Mouse (Mus musculus) naive thymus-derived CD4-positive, alpha-beta T cell, adult 2 months (primary cell): ENCODE measurements around the gene Agpat1.

Experiments
- DNase-seq: peaks from one replicate; pipeline ENCODE4 v3.0.0-alpha.2; 2011; ENCODE audit warnings: low read depth

Gene Agpat1

DNA sequence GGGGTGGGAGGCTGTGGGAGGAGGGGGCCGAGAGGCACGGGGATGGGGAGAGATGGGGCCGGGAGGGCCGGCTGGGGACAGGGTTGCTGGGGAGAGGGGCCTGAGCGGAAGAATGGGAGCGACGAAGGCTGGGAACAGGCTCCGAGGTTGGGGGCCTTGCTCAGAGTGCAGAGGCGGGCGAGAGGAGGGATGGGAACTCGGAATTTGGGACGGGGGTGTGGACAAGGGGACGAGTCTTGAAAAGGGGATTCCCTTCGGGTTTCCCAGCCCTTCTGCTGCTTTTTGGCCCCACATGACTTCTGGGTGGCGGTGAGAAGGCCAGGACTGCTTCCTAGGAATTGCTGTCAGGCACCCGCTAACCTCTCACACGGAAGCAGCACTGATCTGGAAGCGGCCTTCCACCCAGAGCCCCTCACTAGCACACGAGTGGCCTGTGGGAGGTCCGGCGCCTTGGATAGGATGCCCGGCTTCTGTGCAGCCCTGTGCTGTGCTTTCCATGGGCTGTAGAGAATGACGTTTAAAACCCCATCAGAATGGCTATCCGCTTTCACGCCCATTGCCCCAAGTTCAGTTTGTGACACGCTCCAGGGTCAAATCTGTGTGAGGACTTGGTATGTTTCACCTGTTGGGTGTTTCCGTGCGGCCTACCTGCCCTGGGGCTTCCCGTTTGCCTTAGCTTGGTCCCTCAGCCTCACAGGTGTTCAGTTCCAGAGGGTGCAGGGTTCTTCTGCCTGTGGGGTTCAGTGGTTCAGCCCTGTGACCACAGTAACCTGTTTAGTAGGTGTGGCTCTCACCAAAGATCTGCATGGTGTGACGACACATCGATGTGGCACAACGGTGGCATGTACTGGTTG is 2.4 kb downstream of the Agpat1 start:
- peak; percentile 49 for DNase-seq

DNA sequence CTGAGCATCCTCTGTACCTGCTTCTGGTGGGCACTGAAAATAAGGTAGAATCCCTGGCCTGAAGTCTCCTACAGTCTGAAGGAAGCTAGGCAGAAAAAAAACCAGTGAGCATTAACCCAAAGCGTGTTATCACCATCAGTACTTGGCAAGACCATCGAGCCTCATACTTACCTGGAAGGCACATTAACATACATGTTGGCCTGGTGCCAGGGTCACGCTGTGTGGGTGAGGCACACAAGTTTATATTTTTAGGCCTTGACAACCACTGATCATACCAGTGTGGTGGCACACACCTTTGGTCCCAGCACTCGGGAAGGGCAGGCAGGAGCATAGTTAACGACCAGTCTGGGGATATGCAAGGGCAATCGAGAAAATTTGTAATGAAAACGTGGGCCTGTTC is 3.9 kb downstream of the Agpat1 start:
- no peak for DNase-seq

DNA sequence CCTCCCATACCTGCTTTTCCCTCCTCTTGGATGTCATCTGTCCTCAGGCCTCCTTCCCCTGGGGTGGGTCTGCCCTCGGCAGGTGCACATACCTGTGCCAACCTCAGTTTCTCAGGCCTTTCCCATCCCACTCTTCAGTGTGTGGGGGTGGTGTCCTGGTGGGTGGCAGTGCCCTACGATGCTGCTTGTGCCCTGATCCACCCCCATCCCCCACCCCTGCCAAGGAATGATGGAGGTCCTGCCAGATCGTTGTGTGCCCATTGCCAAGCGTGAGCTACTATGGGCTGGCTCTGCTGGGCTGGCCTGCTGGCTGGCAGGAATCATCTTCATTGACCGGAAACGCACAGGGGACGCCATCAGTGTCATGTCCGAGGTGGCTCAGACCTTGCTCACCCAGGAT is 7.0 kb downstream of the Agpat1 start:
- no peak for DNase-seq

DNA sequence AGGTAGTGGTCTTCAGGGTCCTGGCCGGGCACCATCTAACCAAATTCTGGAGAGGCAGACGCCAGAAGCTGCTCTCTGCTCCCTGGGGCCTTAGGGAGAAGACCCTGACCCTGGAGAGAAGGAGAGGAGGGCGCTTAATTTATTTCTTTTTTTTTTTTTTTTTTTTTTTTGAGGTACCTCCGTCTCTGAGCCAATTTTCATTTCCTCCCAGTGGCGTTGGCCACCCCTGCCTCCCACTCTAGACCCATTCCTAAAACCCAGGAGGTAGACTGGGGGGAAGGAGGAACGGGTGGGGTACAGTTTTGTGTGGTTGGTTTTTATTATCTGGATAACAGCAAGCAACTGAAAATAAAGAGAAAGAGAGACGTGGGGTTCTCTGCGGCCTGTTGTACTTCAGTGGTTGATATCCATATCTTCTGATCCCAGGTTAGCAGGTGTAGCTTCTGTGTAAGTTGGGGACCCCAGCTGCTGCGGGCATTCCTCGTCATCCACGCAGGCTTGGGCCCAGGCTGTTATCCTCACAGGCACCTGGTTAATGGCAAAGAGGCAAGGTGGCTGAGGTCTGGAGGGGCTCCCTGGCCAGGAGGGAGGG is 9.1 kb downstream of the Agpat1 start:
- DNase-seq: no peak

DNA sequence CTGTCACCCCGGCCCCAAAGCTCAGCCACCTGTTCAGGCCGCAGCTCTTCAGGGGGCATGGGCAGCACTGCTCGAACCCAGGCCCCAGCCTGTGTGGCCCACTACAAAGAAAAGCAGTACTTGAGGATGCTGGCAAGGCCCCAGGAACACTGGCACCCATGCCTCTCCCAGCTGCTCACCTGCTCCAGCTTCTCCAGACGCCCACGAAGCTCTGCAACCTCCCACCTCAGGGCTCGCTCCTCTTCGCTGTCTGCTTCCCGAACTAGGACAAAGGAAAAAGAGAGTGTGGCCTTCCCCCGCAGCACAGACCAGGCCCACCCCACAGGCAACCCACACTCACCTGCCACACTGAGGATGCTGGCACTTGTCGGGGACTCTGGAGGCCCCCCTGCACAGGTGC is 9.8 kb downstream of the Agpat1 start:
- no peak for DNase-seq

DNA sequence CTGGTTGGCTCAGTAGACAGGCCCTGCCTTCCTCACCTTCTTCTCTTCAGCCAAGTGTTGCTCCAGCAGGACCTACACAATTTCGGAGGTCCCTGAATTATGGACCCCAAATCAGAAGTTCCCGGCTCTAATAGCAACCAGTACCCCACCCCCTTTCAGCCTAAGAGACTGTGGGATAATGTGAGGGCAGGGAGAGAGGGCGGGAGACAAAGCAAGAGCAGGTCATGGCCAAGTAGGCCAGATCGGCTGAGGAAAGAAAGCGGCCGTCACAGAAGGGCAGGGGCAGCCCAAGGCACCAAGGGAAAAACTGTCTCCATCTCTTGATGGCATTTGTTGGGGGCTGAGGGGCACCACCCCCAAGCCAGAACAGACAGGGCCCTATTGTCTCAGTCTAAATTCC is 11.8 kb downstream of the Agpat1 start, which contains the start of gene Egfl8:
Egfl8 (minus strand) TSS at position 101 of the 400 bp plus-strand sequence.
- no peak for DNase-seq

DNA sequence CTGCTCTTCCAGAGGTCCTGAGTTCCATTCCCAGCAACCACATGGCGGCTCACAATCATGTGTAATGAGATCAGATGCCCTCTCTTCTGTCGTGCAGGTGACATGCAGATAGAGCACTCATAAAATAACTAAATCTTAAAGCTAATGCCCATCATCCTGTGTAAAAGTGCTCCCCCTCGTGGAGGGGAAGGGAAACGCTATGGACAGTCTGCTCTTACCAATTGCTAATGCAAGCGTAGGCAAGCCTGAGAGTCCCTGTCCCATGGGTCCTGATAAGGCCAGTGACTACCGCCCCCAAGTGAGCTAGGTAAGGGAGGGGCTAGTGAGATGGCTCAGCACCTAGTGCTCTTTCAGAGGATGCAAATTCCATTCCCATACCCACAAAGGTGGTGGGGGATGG is 14.9 kb downstream of the Agpat1 start:
- DNase-seq: peak; percentile 90

DNA sequence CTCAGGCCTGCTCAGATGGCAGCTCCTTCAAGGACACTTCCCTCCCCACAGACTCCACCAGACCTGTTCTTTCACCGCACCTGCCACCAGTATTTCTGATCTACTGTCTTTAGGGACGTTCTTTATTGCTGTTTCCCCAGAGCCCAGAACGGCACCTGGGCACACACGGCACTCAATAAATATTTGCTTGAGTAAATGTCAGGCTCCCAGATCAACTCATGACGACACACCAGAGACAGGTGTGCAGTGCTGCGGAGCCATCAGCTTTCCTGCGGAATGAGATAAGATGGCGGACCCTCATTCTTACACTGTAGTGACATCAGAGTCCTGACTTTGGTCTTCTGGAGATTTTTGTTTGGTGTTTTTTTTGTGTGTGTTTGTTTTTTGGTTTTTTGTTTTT is 16.9 kb downstream of the Agpat1 start:
- DNase-seq: no peak

DNA sequence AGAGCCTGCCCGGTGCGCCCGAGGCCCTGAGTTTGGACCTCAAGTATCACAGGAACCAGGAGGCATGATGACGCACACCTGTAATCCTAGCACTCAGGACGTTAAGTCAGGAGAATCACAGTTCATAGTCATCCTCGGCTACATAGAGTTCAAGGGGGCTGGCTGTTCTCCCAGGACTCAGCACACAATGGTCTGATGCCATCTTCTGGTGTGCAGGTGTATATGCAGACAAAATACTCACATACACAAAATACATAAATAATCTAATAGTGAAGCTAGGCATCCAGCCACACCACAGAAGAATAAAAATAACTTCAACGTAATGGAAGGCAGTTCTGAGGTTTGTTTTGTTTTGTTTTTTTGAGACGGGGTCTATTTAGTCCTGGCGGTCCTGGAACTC is 19.1 kb downstream of the Agpat1 start:
- no peak for DNase-seq

DNA sequence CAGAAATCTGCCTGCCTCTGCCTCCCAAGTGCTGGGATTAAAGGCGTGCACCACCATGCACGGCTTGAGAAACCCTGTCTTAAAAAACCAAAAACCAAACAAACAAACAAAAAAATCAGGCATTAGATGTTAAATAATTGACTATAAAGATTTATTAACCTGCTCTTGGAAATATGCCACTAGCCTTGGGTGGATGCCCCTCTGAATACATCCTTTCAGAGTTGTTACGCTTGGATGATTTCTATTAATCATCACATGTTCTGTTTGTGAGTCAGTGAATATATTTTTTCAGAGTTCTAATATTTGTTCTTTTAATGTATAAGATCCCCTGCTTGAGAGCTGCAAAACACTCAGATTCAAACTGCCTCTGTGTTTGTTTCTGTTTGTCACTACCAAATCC is 20.9 kb downstream of the Agpat1 start:
- DNase-seq: no peak

DNA sequence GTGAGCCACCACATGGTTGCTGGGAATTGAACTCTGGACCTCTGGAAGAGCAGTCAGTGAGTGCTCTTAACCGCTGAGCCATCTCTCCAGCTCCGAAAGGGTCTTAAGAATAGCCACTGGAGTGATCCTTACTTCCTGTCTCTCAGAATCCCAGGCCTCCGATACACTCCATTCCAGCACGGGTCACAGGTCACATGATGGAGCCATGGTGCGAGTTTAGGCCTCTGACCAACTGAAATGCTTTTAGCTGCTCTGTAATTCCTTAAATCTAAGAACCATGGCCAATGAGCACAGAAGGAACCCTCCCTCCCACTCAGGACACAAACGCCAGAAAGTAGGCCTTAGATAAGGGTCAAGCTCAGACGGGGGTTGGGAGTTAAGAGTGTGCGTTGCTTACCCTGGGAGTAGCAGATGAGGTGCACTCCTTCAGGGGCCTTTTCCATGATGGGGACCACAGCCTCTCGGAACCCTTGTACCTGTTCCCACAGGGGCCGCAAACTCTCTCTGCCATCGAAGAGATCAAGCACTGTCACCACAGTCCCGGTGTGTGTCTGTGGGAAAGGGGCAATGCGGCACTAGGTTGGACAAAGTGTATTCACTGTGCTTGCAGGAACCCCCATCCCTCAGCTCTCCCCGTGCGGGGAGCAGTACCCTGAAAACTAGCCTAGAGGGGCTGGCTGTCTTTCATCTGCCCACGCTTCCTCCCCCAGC is 22.2 kb downstream of the Agpat1 start:
- DNase-seq: no peak

DNA sequence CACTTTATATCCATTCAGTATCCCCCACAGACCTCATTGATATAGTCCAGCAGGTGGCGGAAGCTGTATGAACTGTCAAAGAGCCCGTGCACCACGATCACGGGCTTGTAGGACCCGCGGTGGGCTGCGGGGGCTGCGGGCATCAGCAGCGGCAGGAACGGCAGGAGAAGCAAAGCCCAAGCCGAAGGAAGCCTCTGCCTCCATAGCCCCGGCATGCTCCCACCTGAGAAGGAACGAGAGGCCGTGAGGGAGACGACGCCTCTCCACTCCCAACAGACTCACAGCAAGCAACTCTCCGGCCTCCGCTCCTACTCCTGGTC is 22.7 kb downstream of the Agpat1 start:
- DNase-seq: peak; percentile 63

DNA sequence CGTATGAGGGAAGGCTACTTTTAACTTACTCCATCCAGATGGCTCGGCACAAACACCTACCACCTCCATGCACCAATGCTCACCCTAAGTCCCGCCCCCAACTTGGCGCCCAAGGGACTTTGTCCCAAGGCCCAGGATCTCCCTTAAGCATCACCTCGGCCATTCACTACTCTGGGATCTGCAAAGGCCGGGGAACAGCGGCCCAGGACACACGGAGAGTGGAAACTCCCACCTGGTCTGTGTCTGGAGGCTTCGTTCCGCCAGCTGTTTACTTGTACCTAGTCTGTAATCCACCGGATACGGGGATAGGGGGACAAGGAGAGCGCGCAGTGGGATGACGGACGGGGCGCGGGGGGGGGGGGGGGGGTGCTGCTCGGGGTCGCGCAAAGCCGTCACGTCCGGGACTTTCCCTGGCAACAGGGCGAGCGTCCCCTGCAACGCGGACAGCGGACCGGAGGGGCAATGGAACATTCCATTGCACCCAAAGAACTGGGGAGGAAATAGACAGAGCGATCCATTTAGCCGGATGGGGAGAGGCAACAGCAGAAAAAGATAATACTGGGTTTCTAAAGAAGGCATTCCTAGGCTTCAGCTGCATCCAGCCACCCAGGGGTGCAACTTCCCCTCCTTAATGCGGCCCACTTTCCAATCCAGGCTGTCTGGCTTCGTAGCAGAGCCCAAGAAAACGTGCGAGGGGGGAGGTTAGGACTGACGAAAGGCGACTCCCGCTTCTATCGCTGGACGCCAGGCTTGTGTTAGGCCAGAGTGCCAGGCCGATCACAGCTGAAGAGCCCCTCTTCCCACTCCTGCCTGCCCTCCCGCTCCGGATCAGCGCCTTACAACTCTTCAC is 23.3 kb downstream of the Agpat1 start:
- peak; percentile 84 for DNase-seq

DNA sequence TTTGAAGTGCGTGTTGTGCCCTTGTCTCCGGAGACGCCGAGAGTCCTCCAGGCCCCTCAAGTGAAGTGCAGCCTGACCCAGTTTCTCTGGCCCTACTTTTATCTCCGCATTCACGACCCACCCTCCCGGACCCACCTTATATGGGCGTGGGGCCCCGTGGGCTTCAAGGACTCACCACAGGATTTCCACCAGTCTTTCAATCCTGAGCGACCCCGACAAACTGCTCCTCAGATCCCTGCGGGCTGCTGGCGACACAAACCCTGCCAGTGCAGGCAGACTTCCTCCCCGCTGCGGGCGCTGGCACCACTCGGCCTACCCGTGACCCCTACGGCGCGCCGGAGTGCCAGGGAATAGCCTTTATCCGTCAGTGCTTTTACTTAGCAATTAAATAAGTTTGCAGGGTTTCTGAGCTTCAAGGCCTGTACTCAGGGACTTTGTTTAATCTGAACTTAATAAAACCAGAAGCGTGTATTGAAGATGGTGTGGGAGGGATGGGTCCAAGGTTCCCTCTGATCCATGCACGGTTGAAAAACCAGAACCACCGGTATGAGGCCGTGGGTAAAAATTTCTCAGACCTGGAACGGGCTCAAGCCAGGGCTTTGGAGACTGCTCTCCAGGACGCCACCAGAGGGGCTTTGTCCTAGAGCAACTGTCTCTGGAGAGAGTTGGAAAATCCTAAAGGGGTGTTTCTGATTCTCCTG is 24.0 kb downstream of the Agpat1 start, which contains the start of gene Ppt2:
Ppt2 (minus strand) TSS at position 568 of the 701 bp plus-strand sequence.
- peak; percentile 54 for DNase-seq

DNA sequence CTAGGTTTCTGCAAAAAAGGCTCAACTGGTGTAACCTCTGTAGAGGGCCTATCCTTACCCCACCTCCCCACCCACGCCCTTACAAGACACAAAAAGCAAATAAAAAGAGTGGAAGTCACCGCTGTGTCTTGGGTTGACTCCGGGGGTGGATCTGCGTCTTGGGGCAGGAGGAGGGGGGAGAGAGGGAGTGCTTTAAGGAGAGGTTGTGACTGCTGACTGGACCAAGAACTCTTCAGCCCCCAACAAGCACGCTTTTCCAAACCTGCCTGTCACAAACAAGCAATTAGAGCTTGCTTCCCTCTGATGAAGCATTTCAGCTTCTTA is 24.5 kb downstream of the Agpat1 start:
- DNase-seq: no peak

DNA sequence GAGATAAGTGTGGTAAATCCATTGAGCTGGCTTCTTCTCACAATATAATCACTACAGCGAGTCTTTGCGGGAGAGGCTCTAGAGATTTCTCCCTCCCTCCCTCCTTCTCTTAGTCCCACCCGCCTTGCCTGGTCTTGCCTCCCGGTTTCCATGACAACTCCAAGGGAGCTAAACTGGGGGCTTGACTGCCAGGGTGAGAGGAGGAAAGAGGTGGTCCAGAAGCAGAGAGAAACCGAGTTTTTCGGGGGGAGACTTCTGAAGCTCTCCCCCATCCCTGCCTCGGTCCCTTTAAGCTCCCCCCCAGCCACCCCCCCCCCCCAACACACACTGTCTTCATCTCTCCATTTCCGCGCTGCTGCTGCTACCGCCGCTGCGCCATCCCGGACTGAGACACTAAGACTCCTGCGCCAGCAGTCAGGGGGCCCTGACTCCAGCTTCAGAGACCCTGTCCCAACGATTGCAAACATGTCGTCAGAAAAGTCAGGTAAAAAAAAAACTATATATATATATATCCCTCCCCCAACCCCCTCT is 25.2 kb downstream of the Agpat1 start, which contains the start of gene Prrt1:
Prrt1 (plus strand) TSS at position 313 of the 531 bp plus-strand sequence.
- DNase-seq: peak; percentile 39

DNA sequence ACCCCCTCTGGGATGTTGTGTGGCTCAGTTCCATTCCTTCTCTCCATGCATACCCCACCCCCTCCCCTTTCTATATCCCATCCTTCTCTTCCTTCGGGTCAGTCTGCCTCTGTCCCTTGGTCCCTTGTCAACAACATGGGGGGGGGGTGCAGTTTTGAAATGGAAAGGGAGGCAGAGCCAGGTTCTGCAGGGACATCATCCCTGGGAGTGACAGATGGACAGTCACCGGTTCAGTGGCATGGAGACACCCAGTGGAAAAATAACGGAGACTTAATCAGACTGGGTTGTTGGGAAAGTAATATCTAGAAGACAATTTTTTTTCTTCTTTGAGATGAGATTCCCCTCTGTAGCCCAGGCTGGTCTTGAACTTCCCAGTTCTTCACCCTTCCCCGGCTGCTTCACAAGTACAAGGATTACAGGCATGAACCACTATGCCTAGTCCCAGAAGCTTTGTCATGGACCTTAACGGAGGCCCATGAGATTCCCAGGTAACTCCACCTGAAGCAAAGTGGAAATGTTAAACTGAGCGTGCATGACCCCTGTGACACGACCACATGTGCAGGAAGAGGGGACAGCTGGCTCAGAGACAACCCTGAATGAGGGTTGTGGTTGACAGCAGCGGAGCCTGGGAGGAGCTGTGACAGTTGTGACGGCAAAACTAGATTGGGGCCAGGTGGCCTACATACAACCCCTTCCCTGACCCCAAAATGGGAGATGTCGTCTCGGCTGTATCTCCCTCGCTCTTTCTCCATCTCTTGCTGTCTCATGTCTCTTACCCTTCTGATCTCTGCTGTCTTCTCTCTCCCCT is 25.9 kb downstream of the Agpat1 start:
- DNase-seq: peak; percentile 71

DNA sequence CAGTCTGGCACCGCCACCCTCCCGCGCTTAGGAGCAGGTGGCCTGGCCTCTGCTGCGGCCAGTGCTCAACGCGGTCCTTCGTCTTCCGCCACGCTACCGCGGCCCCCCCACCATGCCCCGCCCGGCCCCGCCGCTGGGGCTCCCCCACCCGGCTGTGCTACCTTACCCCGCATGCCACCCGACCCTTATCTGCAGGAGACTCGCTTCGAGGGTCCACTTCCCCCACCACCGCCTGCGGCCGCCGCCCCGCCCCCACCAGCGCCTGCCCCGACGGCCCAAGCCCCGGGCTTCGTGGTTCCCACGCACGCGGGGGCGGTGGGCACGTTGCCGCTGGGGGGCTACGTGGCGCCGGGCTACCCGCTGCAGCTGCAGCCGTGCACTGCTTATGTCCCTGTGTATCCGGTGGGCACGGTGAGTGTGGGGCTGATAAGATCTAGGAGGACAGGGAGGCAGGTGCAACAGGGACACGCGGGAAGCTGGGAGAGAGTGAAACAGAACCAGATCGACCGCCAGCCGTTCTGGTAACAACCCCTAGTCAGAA is 26.8 kb downstream of the Agpat1 start:
- DNase-seq: peak; percentile 40

DNA sequence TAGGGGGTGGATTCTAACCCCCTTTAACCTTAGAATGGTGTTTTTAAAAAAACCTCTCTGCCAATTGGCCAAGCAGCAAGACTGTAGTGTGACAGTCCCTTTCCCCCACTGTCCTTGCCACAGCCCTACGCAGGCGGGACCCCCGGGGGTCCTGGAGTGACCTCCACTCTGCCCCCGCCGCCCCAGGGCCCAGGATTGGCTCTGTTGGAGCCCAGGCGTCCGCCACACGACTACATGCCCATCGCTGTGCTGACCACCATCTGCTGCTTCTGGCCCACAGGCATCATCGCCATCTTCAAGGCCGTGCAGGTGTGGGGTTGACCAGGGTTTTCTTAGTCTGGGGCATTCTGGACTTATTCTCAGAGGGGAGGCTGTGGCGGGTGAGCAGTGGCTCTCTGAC is 27.6 kb downstream of the Agpat1 start:
- no peak for DNase-seq

DNA sequence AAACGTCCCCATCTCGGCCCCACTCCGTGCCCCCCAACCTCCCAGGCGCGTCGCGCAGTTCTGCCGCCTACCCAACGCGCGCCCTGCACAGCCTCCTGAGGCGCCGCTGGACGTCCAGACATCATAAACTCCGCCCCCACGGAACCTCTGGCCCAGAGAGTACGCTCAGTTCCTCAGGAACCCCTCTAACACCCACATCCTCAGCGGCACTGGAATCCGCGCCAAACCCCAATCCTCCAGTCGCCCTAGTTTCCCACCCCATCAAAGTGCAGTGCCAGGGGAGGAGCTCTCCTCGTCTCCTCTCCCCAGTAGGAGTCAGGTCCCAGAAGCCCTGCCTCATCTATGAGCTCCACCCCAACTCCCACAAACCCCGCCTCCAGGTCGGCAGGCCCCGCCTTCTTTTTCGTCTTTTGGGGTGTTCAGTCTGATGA is 28.2 kb downstream of the Agpat1 start:
- DNase-seq: peak; percentile 79
